Mouse (Mus musculus): ENCODE results near the gene Ptprt. TPM values are rescaled to one million over a fixed set of nuclear protein-coding genes. Genes with fewer than 3 reads are reported as not detected.
A peak's percentile ranks its signal among the peaks of the same experiment; 100 is the strongest.

Ptprt gene
- polyA plus RNA-seq, 1 experiment from 2014 or later, result 0.26 TPM

- ATAC-seq (ENCODE audit: insufficient read depth, low FRiP score), result no peak
- Histone ChIP-seq H3K27me3 (ENCODE audit: control insufficient read depth, insufficient read depth, low read length) (no peaks in the 10 kb centered on the region), H3K9ac (ENCODE audit: low read length) (no peak overlapping the region), H3K27ac (ENCODE audit: low read length) (no peak overlapping the region), H3K4me3 (replicated peaks; ENCODE audit: low read length) (no peak overlapping the region), H3K4me2 (ENCODE audit: low read depth, low read length) (no peak overlapping the region), H3K4me1 (ENCODE audit: control insufficient read depth, insufficient read depth, low read length) (no peaks in the 10 kb centered on the region), H3K36me3 (ENCODE audit: control insufficient read depth, insufficient read depth, low read length) (no peaks in the 10 kb centered on the region), H3K9me3 (replicated peaks; ENCODE audit: control insufficient read depth, low read length) (no peaks in the 10 kb centered on the region)
- 87% methylated on average over 2 of the region's 2 CpGs for WGBS
Measured at GRCm38 (mm10) chr2:161640805-161641204, 1020.1 kb downstream of the Ptprt start.

DNA sequence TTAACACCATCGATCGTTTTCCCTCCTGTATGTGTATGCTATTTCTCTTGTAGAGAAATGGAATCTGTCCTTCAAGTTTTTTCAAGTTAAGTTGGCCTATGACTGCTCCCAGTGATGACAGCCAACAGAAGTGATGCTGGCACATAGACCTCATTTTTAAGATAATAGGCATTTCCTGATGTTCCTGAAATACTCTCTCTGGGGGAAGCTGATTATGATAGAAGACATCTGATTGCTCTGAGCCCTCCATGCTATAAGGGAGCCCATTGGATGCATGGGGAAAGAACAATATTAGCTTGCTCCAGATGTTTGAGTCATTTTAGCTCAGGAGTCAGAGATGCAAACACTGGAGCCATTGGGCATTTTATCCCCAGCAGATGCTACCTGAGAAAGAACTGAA, 1026.9 kb downstream of the Ptprt start:
- no peak overlapping the region for H3K4me3 ChIP-seq (replicated peaks; ENCODE audit: low read length)
- H3K27me3 ChIP-seq (ENCODE audit: control insufficient read depth, insufficient read depth, low read length), result no peaks in the 10 kb centered on the region
- H3K9me3 ChIP-seq (replicated peaks; ENCODE audit: control insufficient read depth, low read length), result no peaks in the 10 kb centered on the region
- H3K4me2 ChIP-seq (ENCODE audit: low read depth, low read length), result no peak overlapping the region
- H3K36me3 ChIP-seq (ENCODE audit: control insufficient read depth, insufficient read depth, low read length), result no peaks in the 10 kb centered on the region
- no peak overlapping the region for H3K9ac ChIP-seq (ENCODE audit: low read length)
- ATAC-seq (ENCODE audit: insufficient read depth, low FRiP score), result no peak
- H3K4me1 ChIP-seq (ENCODE audit: control insufficient read depth, insufficient read depth, low read length), result no peaks in the 10 kb centered on the region
- WGBS, result 91% methylated on average over 2 of the region's 2 CpGs
- H3K27ac ChIP-seq (ENCODE audit: low read length), result no peak overlapping the region

- WGBS, result 83% methylated on average over 1 of the region's 1 CpGs
- H3K9ac ChIP-seq (ENCODE audit: low read length), result no peak overlapping the region
- H3K36me3 ChIP-seq (ENCODE audit: control insufficient read depth, insufficient read depth, low read length), result no peaks in the 10 kb centered on the region
- H3K4me1 ChIP-seq (ENCODE audit: control insufficient read depth, insufficient read depth, low read length), result no peaks in the 10 kb centered on the region
- no peaks in the 10 kb centered on the region for H3K9me3 ChIP-seq (replicated peaks; ENCODE audit: control insufficient read depth, low read length)
- H3K27me3 ChIP-seq (ENCODE audit: control insufficient read depth, insufficient read depth, low read length), result no peaks in the 10 kb centered on the region
- H3K4me2 ChIP-seq (ENCODE audit: low read depth, low read length), result no peak overlapping the region
- no peak for ATAC-seq (ENCODE audit: insufficient read depth, low FRiP score)
- no peak overlapping the region for H3K27ac ChIP-seq (ENCODE audit: low read length)
- H3K4me3 ChIP-seq (replicated peaks; ENCODE audit: low read length), result no peak overlapping the region
Measured at GRCm38 (mm10) chr2:161625896-161626295, 1035.1 kb downstream of the Ptprt start.

DNA sequence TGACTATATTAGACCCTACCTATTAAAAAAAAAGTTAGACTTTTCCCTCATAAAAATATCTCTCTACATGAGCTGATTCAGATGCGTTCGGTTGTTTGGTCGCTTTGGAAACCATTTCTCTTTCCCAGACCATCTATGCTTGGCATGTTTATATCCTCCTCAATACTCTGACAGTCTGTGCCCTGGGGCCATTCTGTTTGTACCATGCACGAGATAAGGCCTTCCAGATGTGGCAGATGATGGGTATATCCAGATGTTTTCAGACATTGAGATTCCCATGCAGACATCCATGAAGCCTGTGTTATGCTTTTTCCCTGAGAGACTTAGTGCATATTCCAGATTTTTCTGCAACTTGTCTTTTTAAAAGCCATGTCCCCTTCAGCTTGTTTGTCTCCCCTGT, 1052.5 kb downstream of the Ptprt start:
- Histone ChIP-seq H3K4me3 (replicated peaks; ENCODE audit: low read length) (no peak overlapping the region), H3K36me3 (ENCODE audit: control insufficient read depth, insufficient read depth, low read length) (no peaks in the 10 kb centered on the region), H3K27ac (ENCODE audit: low read length) (no peak overlapping the region), H3K4me2 (ENCODE audit: low read depth, low read length) (no peak overlapping the region), H3K9ac (ENCODE audit: low read length) (no peak overlapping the region), H3K9me3 (replicated peaks; ENCODE audit: control insufficient read depth, low read length) (no peaks in the 10 kb centered on the region), H3K27me3 (ENCODE audit: control insufficient read depth, insufficient read depth, low read length) (no peaks in the 10 kb centered on the region), H3K4me1 (ENCODE audit: control insufficient read depth, insufficient read depth, low read length) (no peaks in the 10 kb centered on the region)
- no peak for ATAC-seq (ENCODE audit: insufficient read depth, low FRiP score)
- 66% methylated on average over 4 of the region's 4 CpGs for WGBS

DNA sequence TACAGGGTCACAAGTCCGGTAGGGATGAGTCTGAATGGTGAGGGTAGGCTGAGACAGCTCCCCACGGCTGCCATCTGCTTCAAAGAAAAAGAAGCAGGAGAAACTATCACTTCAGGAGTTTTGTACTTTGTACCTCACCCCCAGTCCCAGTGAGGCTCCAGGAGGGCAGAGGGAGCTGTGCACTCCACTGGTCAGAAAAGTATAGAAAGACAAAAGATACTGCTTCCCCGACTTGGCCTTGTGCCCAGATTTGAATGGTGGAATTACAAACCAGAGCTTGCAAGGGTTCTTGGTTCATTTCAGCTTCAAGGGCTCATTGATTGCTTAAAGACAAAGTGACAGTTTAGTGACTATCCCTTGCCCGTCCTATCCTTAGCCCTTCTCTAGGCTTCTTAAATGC, 1053.6 kb downstream of the Ptprt start:
- no peak overlapping the region for H3K4me3 ChIP-seq (replicated peaks; ENCODE audit: low read length)
- H3K27me3 ChIP-seq (ENCODE audit: control insufficient read depth, insufficient read depth, low read length), result no peaks in the 10 kb centered on the region
- no peaks in the 10 kb centered on the region for H3K4me1 ChIP-seq (ENCODE audit: control insufficient read depth, insufficient read depth, low read length)
- no peak overlapping the region for H3K4me2 ChIP-seq (ENCODE audit: low read depth, low read length)
- no peaks in the 10 kb centered on the region for H3K9me3 ChIP-seq (replicated peaks; ENCODE audit: control insufficient read depth, low read length)
- H3K9ac ChIP-seq (ENCODE audit: low read length), result no peak overlapping the region
- 75% methylated on average over 4 of the region's 4 CpGs for WGBS
- no peaks in the 10 kb centered on the region for H3K36me3 ChIP-seq (ENCODE audit: control insufficient read depth, insufficient read depth, low read length)
- no peak overlapping the region for H3K27ac ChIP-seq (ENCODE audit: low read length)
- ATAC-seq (ENCODE audit: insufficient read depth, low FRiP score), result no peak

DNA sequence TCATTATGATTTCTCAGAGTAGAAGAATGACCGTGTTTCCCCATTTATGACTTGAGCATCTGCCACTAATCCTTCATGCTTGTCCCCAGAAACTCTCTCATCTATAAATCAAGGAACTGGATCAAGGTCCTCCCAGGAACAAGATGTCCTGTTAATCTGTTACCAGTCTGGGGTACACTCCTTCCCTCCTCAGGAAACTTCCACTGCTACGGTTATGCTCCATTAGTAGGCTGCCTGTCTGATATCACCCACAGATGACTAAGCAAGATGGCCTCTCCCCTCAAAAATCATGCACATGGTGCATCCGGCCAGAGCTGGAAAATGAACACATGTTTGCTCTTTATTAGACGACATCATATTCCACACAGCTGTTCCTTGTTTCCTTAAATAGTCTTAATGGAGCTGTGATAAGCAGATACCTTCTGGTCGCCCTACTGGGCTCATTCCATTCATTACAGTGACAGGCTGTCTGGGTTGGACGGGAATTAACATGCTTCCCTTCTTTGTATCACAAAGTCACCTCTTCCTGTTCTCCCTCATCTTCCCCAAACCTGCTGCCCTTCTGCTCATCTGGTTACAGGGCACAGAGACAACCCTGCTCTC, 1060.6 kb downstream of the Ptprt start:
- Histone ChIP-seq H3K4me2 (ENCODE audit: low read depth, low read length) (no peak overlapping the region), H3K4me1 (ENCODE audit: control insufficient read depth, insufficient read depth, low read length) (no peaks in the 10 kb centered on the region), H3K9me3 (replicated peaks; ENCODE audit: control insufficient read depth, low read length) (no peaks in the 10 kb centered on the region), H3K27ac (ENCODE audit: low read length) (no peak overlapping the region), H3K4me3 (replicated peaks; ENCODE audit: low read length) (no peak overlapping the region), H3K36me3 (ENCODE audit: control insufficient read depth, insufficient read depth, low read length) (no peaks in the 10 kb centered on the region), H3K27me3 (ENCODE audit: control insufficient read depth, insufficient read depth, low read length) (no peaks in the 10 kb centered on the region), H3K9ac (ENCODE audit: low read length) (no peak overlapping the region)
- ATAC-seq (ENCODE audit: insufficient read depth, low FRiP score), result no peak
- 44% methylated on average over 6 of the region's 6 CpGs for WGBS

GRCm38 (mm10) chr2:161593391-161594152, 1067.4 kb downstream of the Ptprt start:
- no peaks in the 10 kb centered on the region for H3K27me3 ChIP-seq (ENCODE audit: control insufficient read depth, insufficient read depth, low read length)
- no peak overlapping the region for H3K9ac ChIP-seq (ENCODE audit: low read length)
- H3K4me3 ChIP-seq (replicated peaks; ENCODE audit: low read length), result no peak overlapping the region
- no peaks in the 10 kb centered on the region for H3K9me3 ChIP-seq (replicated peaks; ENCODE audit: control insufficient read depth, low read length)
- H3K4me1 ChIP-seq (ENCODE audit: control insufficient read depth, insufficient read depth, low read length), result no peaks in the 10 kb centered on the region
- 70% methylated on average over 7 of the region's 7 CpGs for WGBS
- no peak overlapping the region for H3K27ac ChIP-seq (ENCODE audit: low read length)
- H3K36me3 ChIP-seq (ENCODE audit: control insufficient read depth, insufficient read depth, low read length), result no peaks in the 10 kb centered on the region
- ATAC-seq (ENCODE audit: insufficient read depth, low FRiP score), result peak; percentile 21; the same call in 1 of the 2 replicates
- no peak overlapping the region for H3K4me2 ChIP-seq (ENCODE audit: low read depth, low read length)

DNA sequence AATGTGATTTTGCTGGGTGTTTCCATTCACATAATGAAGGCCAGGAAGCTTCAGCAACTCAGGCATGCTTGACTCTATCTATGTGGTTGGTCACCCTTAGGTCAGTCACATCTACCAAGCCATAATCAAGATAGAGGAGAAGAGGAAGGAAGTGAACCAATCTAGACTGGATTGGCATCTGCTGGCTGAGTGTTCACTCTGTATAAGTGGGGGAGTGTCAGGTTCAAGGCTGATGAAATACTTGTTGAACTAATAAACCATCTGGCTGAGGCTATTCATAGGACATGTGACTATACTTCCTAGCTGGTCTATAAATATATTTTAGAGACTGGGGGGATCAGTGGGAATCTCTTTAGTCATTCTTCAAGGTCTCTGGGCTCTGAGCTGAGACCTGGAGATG, 1086.5 kb downstream of the Ptprt start:
- Histone ChIP-seq H3K27ac (ENCODE audit: low read length) (no peak overlapping the region), H3K9me3 (replicated peaks; ENCODE audit: control insufficient read depth, low read length) (no peaks in the 10 kb centered on the region), H3K27me3 (ENCODE audit: control insufficient read depth, insufficient read depth, low read length) (no peaks in the 10 kb centered on the region), H3K4me3 (replicated peaks; ENCODE audit: low read length) (no peak overlapping the region), H3K9ac (ENCODE audit: low read length) (no peak overlapping the region), H3K4me2 (ENCODE audit: low read depth, low read length) (no peak overlapping the region), H3K36me3 (ENCODE audit: control insufficient read depth, insufficient read depth, low read length) (no peaks in the 10 kb centered on the region), H3K4me1 (ENCODE audit: control insufficient read depth, insufficient read depth, low read length) (no peaks in the 10 kb centered on the region)
- ATAC-seq (ENCODE audit: insufficient read depth, low FRiP score), result no peak

DNA sequence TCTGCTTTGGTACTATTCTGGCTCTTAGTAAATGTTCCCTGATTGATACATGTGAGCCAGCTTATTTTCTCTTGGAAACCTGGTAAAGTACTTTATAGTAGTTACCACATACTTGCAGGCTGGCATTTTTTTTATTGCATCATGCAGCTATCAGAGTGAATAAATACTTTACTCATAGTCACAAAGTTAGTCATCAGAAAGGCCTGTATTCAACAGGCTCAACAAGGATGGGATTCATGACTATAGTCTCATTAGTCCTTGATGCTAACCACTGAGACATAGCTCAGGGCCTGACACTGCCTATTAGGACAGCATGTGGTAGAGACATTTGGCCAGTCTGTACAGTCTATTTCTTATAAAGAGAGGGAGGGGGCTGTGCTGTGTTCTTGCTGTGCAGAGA, 1088.7 kb downstream of the Ptprt start:
- H3K4me3 ChIP-seq (replicated peaks; ENCODE audit: low read length), result no peak overlapping the region
- no peak for ATAC-seq (ENCODE audit: insufficient read depth, low FRiP score)

More for the DNA sequence above, 1088.7 kb downstream of the Ptprt start:
- Histone ChIP-seq H3K9me3 (replicated peaks; ENCODE audit: control insufficient read depth, low read length) (no peaks in the 10 kb centered on the region), H3K4me2 (ENCODE audit: low read depth, low read length) (no peak overlapping the region), H3K27me3 (ENCODE audit: control insufficient read depth, insufficient read depth, low read length) (no peaks in the 10 kb centered on the region), H3K36me3 (ENCODE audit: control insufficient read depth, insufficient read depth, low read length) (no peaks in the 10 kb centered on the region), H3K4me1 (ENCODE audit: control insufficient read depth, insufficient read depth, low read length) (no peaks in the 10 kb centered on the region), H3K9ac (ENCODE audit: low read length) (no peak overlapping the region), H3K27ac (ENCODE audit: low read length) (no peak overlapping the region)

All from stomach, embryonic 16.5 days (tissue).